Mouse (Mus musculus): ENCODE data around the gene Rbm18. TPM values are rescaled to one million over a fixed set of nuclear protein-coding genes. Genes with fewer than 3 reads are reported as not detected.
"Not testable (repeated sequence)": the region's sequence is repeated elsewhere in the genome, so short reads cannot be mapped to it uniquely, and the experiment has no call there.

Gene Rbm18
- polyA plus RNA-seq, 1 experiment from 2014 or later, result 88.6 TPM

- 92% methylated on average over 4 of the region's 4 CpGs for WGBS
- not testable (repeated sequence) for DNase-seq (ENCODE audit: low spot score); H3K4me3 ChIP-seq; H3K9me3 ChIP-seq; H3K27ac ChIP-seq (replicated peaks); H3K27me3 ChIP-seq (replicated peaks; ENCODE audit: low read depth, poor library complexity, severe bottlenecking)
- Histone ChIP-seq H3K36me3 (replicated peaks) (peaks cover 37% of the 10 kb centered on the region), H3K4me1 (peaks cover 30% of the 10 kb centered on the region)
These were observed 15.8 kb upstream of the Rbm18 start for GRCm38 (mm10) chr2:36152401-36152800.

GRCm38 (mm10) chr2:36148876-36149365, 12.3 kb upstream of the Rbm18 start:
- peak; percentile 51 for DNase-seq (ENCODE audit: low spot score)
- Histone ChIP-seq H3K9me3 (no peaks in the 10 kb centered on the region), H3K27ac (replicated peaks) (no peak overlapping the region), H3K36me3 (replicated peaks) (peaks cover 19% of the 10 kb centered on the region), H3K27me3 (replicated peaks; ENCODE audit: low read depth, poor library complexity, severe bottlenecking) (no peaks in the 10 kb centered on the region), H3K4me1 (peaks cover 37% of the 10 kb centered on the region), H3K4me3 (no peak overlapping the region)
- WGBS, result 41% methylated on average over 7 of the region's 7 CpGs

- WGBS, result 67% methylated on average over 2 of the region's 2 CpGs
- Histone ChIP-seq H3K4me1 (peaks cover 52% of the 10 kb centered on the region), H3K27ac (replicated peaks) (no peak overlapping the region), H3K36me3 (replicated peaks) (peaks cover 19% of the 10 kb centered on the region), H3K9me3 (no peaks in the 10 kb centered on the region), H3K4me3 (no peak overlapping the region), H3K27me3 (replicated peaks; ENCODE audit: low read depth, poor library complexity, severe bottlenecking) (no peaks in the 10 kb centered on the region)
- DNase-seq (ENCODE audit: low spot score), result no peak
These were observed 2.5 kb upstream of the Rbm18 start for GRCm38 (mm10) chr2:36139096-36139495.

GRCm38 (mm10) chr2:36135887-36136286, 686 bp downstream of the Rbm18 start:
- no peak for DNase-seq (ENCODE audit: low spot score)
- H3K27me3 ChIP-seq (replicated peaks; ENCODE audit: low read depth, poor library complexity, severe bottlenecking), result no peaks in the 10 kb centered on the region
- peak overlapping the region; percentile 71 for H3K4me3 ChIP-seq
- no peaks in the 10 kb centered on the region for H3K9me3 ChIP-seq
- H3K36me3 ChIP-seq (replicated peaks), result peaks cover 39% of the 10 kb centered on the region
- 2% methylated on average over 4 of the region's 4 CpGs for WGBS
- peaks cover 40% of the 10 kb centered on the region for H3K4me1 ChIP-seq
- peak overlapping the region; percentile 93 for H3K27ac ChIP-seq (replicated peaks)

- DNase-seq (ENCODE audit: low spot score), result no peak
- Histone ChIP-seq H3K27ac (replicated peaks) (no peak overlapping the region), H3K36me3 (replicated peaks) (peaks cover 95% of the 10 kb centered on the region), H3K9me3 (no peaks in the 10 kb centered on the region), H3K27me3 (replicated peaks; ENCODE audit: low read depth, poor library complexity, severe bottlenecking) (no peaks in the 10 kb centered on the region), H3K4me3 (no peak overlapping the region), H3K4me1 (peaks cover 16% of the 10 kb centered on the region)
- 71% methylated on average over 3 of the region's 3 CpGs for WGBS
These were observed 7.5 kb downstream of the Rbm18 start for GRCm38 (mm10) chr2:36129051-36129450.

GRCm38 (mm10) chr2:36127973-36128372, 8.6 kb downstream of the Rbm18 start:
- H3K9me3 ChIP-seq, result no peaks in the 10 kb centered on the region
- H3K4me1 ChIP-seq, result peaks cover 16% of the 10 kb centered on the region
- no peak for DNase-seq (ENCODE audit: low spot score)
- 83% methylated on average over 4 of the region's 4 CpGs for WGBS
- peaks cover 95% of the 10 kb centered on the region for H3K36me3 ChIP-seq (replicated peaks)
- H3K27me3 ChIP-seq (replicated peaks; ENCODE audit: low read depth, poor library complexity, severe bottlenecking), result no peaks in the 10 kb centered on the region
- no peak overlapping the region for H3K27ac ChIP-seq (replicated peaks)
- no peak overlapping the region for H3K4me3 ChIP-seq

GRCm38 (mm10) chr2:36126795-36127429, 9.7 kb downstream of the Rbm18 start:
- WGBS, result 92% methylated on average over 9 of the region's 9 CpGs
- H3K9me3 ChIP-seq, result no peaks in the 10 kb centered on the region
- H3K36me3 ChIP-seq (replicated peaks), result peaks cover 95% of the 10 kb centered on the region
- no peak for DNase-seq (ENCODE audit: low spot score)
- no peaks in the 10 kb centered on the region for H3K27me3 ChIP-seq (replicated peaks; ENCODE audit: low read depth, poor library complexity, severe bottlenecking)
- peaks cover 16% of the 10 kb centered on the region for H3K4me1 ChIP-seq
- H3K4me3 ChIP-seq, result no peak overlapping the region
- H3K27ac ChIP-seq (replicated peaks), result no peak overlapping the region

GRCm38 (mm10) chr2:36112632-36113031, 23.9 kb downstream of the Rbm18 start:
- Histone ChIP-seq H3K4me1 (peaks cover 22% of the 10 kb centered on the region), H3K27me3 (replicated peaks; ENCODE audit: low read depth, poor library complexity, severe bottlenecking) (peaks cover 34% of the 10 kb centered on the region), H3K36me3 (replicated peaks) (peaks cover 27% of the 10 kb centered on the region), H3K9me3 (no peaks in the 10 kb centered on the region), H3K4me3 (no peak overlapping the region), H3K27ac (replicated peaks) (no peak overlapping the region)
- no peak for DNase-seq (ENCODE audit: low spot score)
- WGBS, result 71% methylated on average over 3 of the region's 3 CpGs

GRCm38 (mm10) chr2:36108615-36109014, 28.0 kb downstream of the Rbm18 start:
- Histone ChIP-seq H3K36me3 (replicated peaks) (no peaks in the 10 kb centered on the region), H3K4me3 (0 out of 2 replicates have a peak overlapping the region, but pooled peaks have one; percentile 8), H3K4me1 (peaks cover 47% of the 10 kb centered on the region), H3K9me3 (no peaks in the 10 kb centered on the region), H3K27me3 (replicated peaks; ENCODE audit: low read depth, poor library complexity, severe bottlenecking) (peaks cover 75% of the 10 kb centered on the region), H3K27ac (replicated peaks) (no peak overlapping the region)
- peak; percentile 74 for DNase-seq (ENCODE audit: low spot score)
- 3% methylated on average over 7 of the region's 7 CpGs for WGBS

- Histone ChIP-seq H3K4me1 (peaks cover 71% of the 10 kb centered on the region), H3K27ac (replicated peaks) (peak within 1 kb of the TSS; percentile 91), H3K9me3 (no peaks in the 10 kb centered on the region), H3K27me3 (replicated peaks; ENCODE audit: low read depth, poor library complexity, severe bottlenecking) (peaks cover 100% of the 10 kb centered on the region), H3K4me3 (peak within 1 kb of the TSS; percentile 70), H3K36me3 (replicated peaks) (0 out of 2 replicates have a peak, but pooled peaks cover 3% of the 10 kb centered on the region)
- peak; percentile 67 for DNase-seq (ENCODE audit: low spot score)
- WGBS, result under 1% methylated on average over 58 of the region's 58 CpGs
These were observed 31.4 kb downstream of the Rbm18 start, which contains the start of gene Lhx6 for GRCm38 (mm10) chr2:36104956-36105741. Lhx6 (minus strand) TSS chr2:36105408.

- H3K27ac ChIP-seq (replicated peaks), result peak overlapping the region; percentile 91
- DNase-seq (ENCODE audit: low spot score), result peak; percentile 67
- WGBS, result under 1% methylated on average over 32 of the region's 32 CpGs
- 0 out of 2 replicates have a peak, but pooled peaks cover 3% of the 10 kb centered on the region for H3K36me3 ChIP-seq (replicated peaks)
- H3K27me3 ChIP-seq (replicated peaks; ENCODE audit: low read depth, poor library complexity, severe bottlenecking), result peaks cover 100% of the 10 kb centered on the region
- peaks cover 72% of the 10 kb centered on the region for H3K4me1 ChIP-seq
- no peaks in the 10 kb centered on the region for H3K9me3 ChIP-seq
- H3K4me3 ChIP-seq, result peak overlapping the region; percentile 70
These were observed 32.1 kb downstream of the Rbm18 start for GRCm38 (mm10) chr2:36104436-36104955.

GRCm38 (mm10) chr2:36103555-36104367, 32.8 kb downstream of the Rbm18 start:
- WGBS, result under 1% methylated on average over 38 of the region's 38 CpGs
- H3K9me3 ChIP-seq, result no peaks in the 10 kb centered on the region
- peak overlapping the region; percentile 70 for H3K4me3 ChIP-seq
- DNase-seq (ENCODE audit: low spot score), result peak; percentile 74
- H3K4me1 ChIP-seq, result peaks cover 67% of the 10 kb centered on the region
- 0 out of 2 replicates have a peak, but pooled peaks cover 3% of the 10 kb centered on the region for H3K36me3 ChIP-seq (replicated peaks)
- peak overlapping the region; percentile 91 for H3K27ac ChIP-seq (replicated peaks)
- H3K27me3 ChIP-seq (replicated peaks; ENCODE audit: low read depth, poor library complexity, severe bottlenecking), result peaks cover 100% of the 10 kb centered on the region
